Mouse (Mus musculus) CH12.LX (cell line): ENCODE data around the gene Ikzf2. TPM values are rescaled to one million over a fixed set of nuclear protein-coding genes. Genes with fewer than 3 reads are reported as not detected.

Source experiments
- DNase-seq: peaks from one replicate; pipeline ENCODE4 v3.0.0-alpha.2; 2013; ENCODE audit errors: extremely low read depth
- H3K27ac ChIP-seq: 2 replicates; pipeline ENCODE4 v1.5.1; 2012; ENCODE audit warnings: low read depth, mild to moderate bottlenecking, control low read depth, moderate library complexity; ENCODE audit not compliant: insufficient read depth
- H3K27me3 ChIP-seq: replicated peaks from 2 replicates; pipeline ENCODE3; 2012; ENCODE audit warnings: inconsistent platforms
- H3K36me3 ChIP-seq, 2 experiments: replicated peaks in 1 of 2; 2 replicates each; pipeline versions ENCODE3 to v1.6.1; 2012; ENCODE audit warnings: inconsistent platforms in 1 of 2, low read length in 1 of 2, mild to moderate bottlenecking in 1 of 2, mixed read lengths in 1 of 2, moderate library complexity in 1 of 2; ENCODE audit not compliant: control insufficient read depth in 1 of 2, insufficient read depth in 1 of 2
- H3K4me1 ChIP-seq, 2 experiments: 2 replicates each; pipeline ENCODE4 v1.6.1; 2012; ENCODE audit warnings: inconsistent platforms in 1 of 2, moderate library complexity in 1 of 2; ENCODE audit not compliant: insufficient read depth in 2 of 2, control insufficient read depth in 1 of 2
- H3K4me2 ChIP-seq: 2 replicates; pipeline ENCODE4 v1.6.1; 2012; ENCODE audit warnings: low read depth, mild to moderate bottlenecking, control low read depth; ENCODE audit not compliant: poor library complexity, insufficient read depth, severe bottlenecking
- H3K4me3 ChIP-seq, 3 experiments: fragments of 150-350 bp in 1 of 3; sonication (generic) in 1 of 3; replicated peaks in 1 of 3; 2 replicates each; pipeline versions ENCODE3 to v1.5.1; 2011 to 2012; ENCODE audit warnings: low read depth in 2 of 3, low read length in 2 of 3, mild to moderate bottlenecking in 2 of 3, moderate library complexity in 2 of 3, control low read depth in 1 of 3, improper control_type of control experiment in 1 of 3, inconsistent platforms in 1 of 3, mixed read lengths in 1 of 3; ENCODE audit not compliant: poor library complexity in 1 of 3
- H3K79me2 ChIP-seq: replicated peaks from 2 replicates; pipeline ENCODE4 v1.6.1; 2012; ENCODE audit warnings: mild to moderate bottlenecking, moderate library complexity; ENCODE audit not compliant: control insufficient read depth, poor library complexity, insufficient read depth, severe bottlenecking; ENCODE audit errors: extremely low read depth
- H3K9ac ChIP-seq: 2 replicates; pipeline ENCODE4 v1.6.1; 2012; ENCODE audit warnings: low read depth, mild to moderate bottlenecking, control low read depth, moderate library complexity; ENCODE audit not compliant: insufficient read depth
- H3K9me3 ChIP-seq: replicated peaks from 2 replicates; pipeline ENCODE3; 2012; ENCODE audit warnings: low read length, inconsistent platforms, mixed read lengths
- CHD1 ChIP-seq: IDR thresholded peaks from 2 replicates; pipeline ENCODE4 v1.6.1; 2012; ENCODE audit warnings: low read depth, low read length, improper control_type of control experiment, inconsistent platforms
- CHD2 ChIP-seq: IDR thresholded peaks from 2 replicates; pipeline ENCODE4 v1.6.1; 2011; ENCODE audit warnings: low read length, improper control_type of control experiment
- E2F4 ChIP-seq: IDR thresholded peaks from 2 replicates; pipeline ENCODE4 v1.6.1; 2011; ENCODE audit warnings: low read depth, low read length, improper control_type of control experiment; ENCODE audit not compliant: insufficient replicate concordance
- EP300 ChIP-seq: IDR thresholded peaks from 2 replicates; pipeline ENCODE4 v1.6.1; 2011; ENCODE audit warnings: low read length, improper control_type of control experiment
- GABPA ChIP-seq: IDR thresholded peaks from 2 replicates; pipeline ENCODE4 v1.6.1; 2012; ENCODE audit warnings: low read depth, low read length, improper control_type of control experiment, inconsistent platforms; ENCODE audit not compliant: insufficient replicate concordance
- KAT2A ChIP-seq: IDR thresholded peaks from 2 replicates; pipeline ENCODE4 v1.6.1; 2012; ENCODE audit warnings: low read length, improper control_type of control experiment, inconsistent platforms; ENCODE audit not compliant: insufficient replicate concordance
- MAX ChIP-seq: IDR thresholded peaks from 2 replicates; pipeline ENCODE4 v1.6.1; 2011; ENCODE audit warnings: low read length, improper control_type of control experiment
- NELFE ChIP-seq: IDR thresholded peaks from 2 replicates; pipeline ENCODE4 v1.6.1; 2011; ENCODE audit warnings: low read depth, low read length, improper control_type of control experiment
- POLR2A ChIP-seq: IDR thresholded peaks from 2 replicates; pipeline ENCODE4 v1.6.1; 2011; ENCODE audit warnings: low read depth, mild to moderate bottlenecking, improper control_type of control experiment, low read length
- POLR2AphosphoS2 ChIP-seq: IDR thresholded peaks from 2 replicates; pipeline ENCODE4 v1.6.1; 2011; ENCODE audit warnings: low read depth, low read length, improper control_type of control experiment
- RAD21 ChIP-seq: IDR thresholded peaks from 2 replicates; pipeline ENCODE4 v1.6.1; 2011; ENCODE audit warnings: low read depth, mild to moderate bottlenecking, low read length, improper control_type of control experiment, moderate library complexity
- SMC3 ChIP-seq: IDR thresholded peaks from 2 replicates; pipeline ENCODE4 v1.6.1; 2011; ENCODE audit warnings: low read depth, low read length, improper control_type of control experiment
- TBP ChIP-seq: conservative IDR thresholded peaks from 2 replicates; pipeline ENCODE4 v1.6.1; 2011; ENCODE audit warnings: low read depth, low read length, improper control_type of control experiment
- TCF12 ChIP-seq: IDR thresholded peaks from 2 replicates; pipeline ENCODE4 v1.6.1; 2014; ENCODE audit warnings: low read depth, mild to moderate bottlenecking, inconsistent platforms, low read length, improper control_type of control experiment
- UBTF ChIP-seq: IDR thresholded peaks from 2 replicates; pipeline ENCODE4 v1.6.1; 2012; ENCODE audit warnings: low read depth, mild to moderate bottlenecking, inconsistent platforms, low read length, improper control_type of control experiment, moderate library complexity
- USF1 ChIP-seq: IDR thresholded peaks from 2 replicates; pipeline ENCODE4 v1.6.1; 2014; ENCODE audit warnings: low read depth, mild to moderate bottlenecking, inconsistent platforms, low read length, improper control_type of control experiment
- USF2 ChIP-seq: conservative IDR thresholded peaks from 2 replicates; pipeline ENCODE4 v1.6.1; 2011; ENCODE audit warnings: low read depth, low read length, improper control_type of control experiment
- ZC3H11A ChIP-seq: IDR thresholded peaks from 2 replicates; pipeline ENCODE4 v1.6.1; 2012; ENCODE audit warnings: low read depth, mild to moderate bottlenecking, inconsistent platforms, low read length, improper control_type of control experiment
- ZKSCAN1 ChIP-seq: IDR thresholded peaks from 2 replicates; pipeline ENCODE4 v1.6.1; 2012; ENCODE audit warnings: low read depth, inconsistent platforms, low read length, improper control_type of control experiment, borderline replicate concordance
- ZMIZ1 ChIP-seq: IDR thresholded peaks from 2 replicates; pipeline ENCODE4 v1.6.1; 2012; ENCODE audit warnings: low read depth, mild to moderate bottlenecking, inconsistent platforms, low read length, improper control_type of control experiment
- dilution Hi-C: fragments of 300-500 bp; cut with MboI; formaldehyde crosslinking; loops from 2 replicates; pipeline ENCODE4 v1.14.3; 2020; ENCODE audit warnings: low sequenced_read_pairs; ENCODE audit not compliant: extremely low pct_unique_long_range_greater_than_20kb, extremely low pct_ligation_motif_present
- in situ Hi-C: fragments of 300-500 bp; cut with MboI; formaldehyde crosslinking; loops from 3 replicates; pipeline ENCODE4 v1.14.3; 2019; ENCODE audit warnings: low sequenced_read_pairs, low pct_ligation_motif_present, low pct_unique_long_range_greater_than_20kb, mixed read lengths
- polyA plus RNA-seq: library from polyadenylated mRNA; unstranded; fragments of >175 nt; gene quantifications from 2 replicates; pipeline ENCODE4 v1.2.1, GENCODE M21; 2012; ENCODE audit warnings: low read depth; ENCODE audit not compliant: insufficient read length
- total RNA-seq, 2 experiments: library from RNA; depleted of rRNA; stranded (reverse); fragments of 300-350 nt in 1 of 2; fragments of >200 nt in 1 of 2; gene quantifications; 2 replicates each; pipeline ENCODE4 v1.2.3; 2012 to 2014

Ikzf2 gene
- total and polyA plus RNA-seq, 3 experiments = not detected

GRCm38 (mm10) chr1:69610791-69611190 lies 76.3 kb downstream of the Ikzf2 start:
- Histone ChIP-seq H3K9me3 (no peaks in the 10 kb centered on the region), H3K27me3 (no peaks in the 10 kb centered on the region), H3K4me2 (no peak overlapping the region), H3K4me3 (no peak overlapping the region), H3K36me3 (no peaks in the 10 kb centered on the region), H3K27ac (no peak overlapping the region), H3K79me2 (no peaks in the 10 kb centered on the region), H3K9ac (no peak overlapping the region), H3K4me1 (no peaks in the 10 kb centered on the region)
- TF ChIP-seq KAT2A = no peak
- no peak for TF ChIP-seq EP300
- no peak for TF ChIP-seq POLR2AphosphoS2
- TF ChIP-seq UBTF = no peak
- no peak for TF ChIP-seq E2F4
- TF ChIP-seq CHD1 = no peak
- TF ChIP-seq TCF12 = no peak
- no peak for TF ChIP-seq ZC3H11A
- TF ChIP-seq RAD21 = no peak
- no peak for TF ChIP-seq CHD2
- no peak for TF ChIP-seq SMC3
- TF ChIP-seq ZKSCAN1 = no peak
- no peak for TF ChIP-seq USF2
- TF ChIP-seq POLR2A = no peak
- TF ChIP-seq USF1 = no peak
- no peak for TF ChIP-seq TBP
- no peak for TF ChIP-seq ZMIZ1
- TF ChIP-seq GABPA = no peak
- TF ChIP-seq NELFE = no peak
- dilution Hi-C loops = no loop called here
- DNase-seq = no peak
- in situ Hi-C loops = no loop called here

- H3K4me3 ChIP-seq = no peak overlapping the region
- TF ChIP-seq USF1 (no peak), E2F4 (no peak), MAX (no peak), USF2 (no peak), KAT2A (no peak)
- DNase-seq = no peak
- H3K36me3 ChIP-seq = no peaks in the 10 kb centered on the region
- in situ Hi-C loops (no loop called here), dilution Hi-C loops (no loop called here)
- no peaks in the 10 kb centered on the region for H3K79me2 ChIP-seq
- no peak overlapping the region for H3K4me2 ChIP-seq
- H3K27me3 ChIP-seq = no peaks in the 10 kb centered on the region
- no peaks in the 10 kb centered on the region for H3K9me3 ChIP-seq
- H3K4me1 ChIP-seq = no peaks in the 10 kb centered on the region
- no peak overlapping the region for H3K27ac ChIP-seq
- H3K9ac ChIP-seq = no peak overlapping the region
Observed at GRCm38 (mm10) chr1:69608846-69609245, 78.2 kb downstream of the Ikzf2 start.
